Mouse (Mus musculus): ENCODE measurements around the gene Pik3ca.
"Not testable (repeated sequence)": the region's sequence is repeated elsewhere in the genome, so short reads cannot be mapped to it uniquely, and the experiment has no call there.

GRCm38 (mm10) chr3:32429351-32429750 is 31.9 kb downstream of the Pik3ca start:
- TF ChIP-seq CTCF, EP300 (IDR thresholded peaks at IDR 0.05; ENCODE audit: low read depth): not testable (repeated sequence)
